Mouse (Mus musculus): ENCODE results near the gene Olfr904. TPM values are rescaled to one million over a fixed set of nuclear protein-coding genes. Genes with fewer than 3 reads are reported as not detected.
"Not testable (repeated sequence)": the region's sequence is repeated elsewhere in the genome, so short reads cannot be mapped to it uniquely, and the experiment has no call there.

Olfr904 gene
- not detected in 2 replicates for polyA plus RNA-seq (2015; fragmentation: Nextera tagmentation; extraction: Ambion mirVana)

- no peak within 1 kb of the TSS for H3K4me3 ChIP-seq (replicated peaks)
- no peaks in the 10 kb centered on the region for H3K36me3 ChIP-seq
- ATAC-seq (ENCODE audit: insufficient number of reproducible peaks, low FRiP score, low TSS enrichment, low read depth): no peak
- H3K4me1 ChIP-seq: no peaks in the 10 kb centered on the region
- no peak within 1 kb of the TSS for H3K4me2 ChIP-seq (replicated peaks)
- no peaks in the 10 kb centered on the region for H3K9me3 ChIP-seq (replicated peaks)
- H3K27me3 ChIP-seq: no peaks in the 10 kb centered on the region
- no peak within 1 kb of the TSS for H3K9ac ChIP-seq
- H3K27ac ChIP-seq (replicated peaks): no peak within 1 kb of the TSS
Measured at GRCm38 (mm10) chr9:38462844-38463243, at the start of gene Olfr904. Gene Olfr904 (plus strand): TSS chr9:38463144.

- not testable (repeated sequence) for H3K27ac ChIP-seq (replicated peaks); H3K4me3 ChIP-seq (replicated peaks); H3K27me3 ChIP-seq; H3K4me2 ChIP-seq (replicated peaks); ATAC-seq (ENCODE audit: insufficient number of reproducible peaks, low FRiP score, low TSS enrichment, low read depth); H3K4me1 ChIP-seq; H3K36me3 ChIP-seq; H3K9ac ChIP-seq; H3K9me3 ChIP-seq (replicated peaks)
- 89% methylated on average over 14 of the region's 14 CpGs for WGBS
Measured at GRCm38 (mm10) chr9:38413502-38413901, 49.4 kb upstream of the Olfr904 start.

- ATAC-seq (ENCODE audit: insufficient number of reproducible peaks, low FRiP score, low TSS enrichment, low read depth): no peak
- no peak overlapping the region for H3K4me3 ChIP-seq (replicated peaks)
- H3K36me3 ChIP-seq: no peaks in the 10 kb centered on the region
- H3K9ac ChIP-seq: no peak overlapping the region
- no peak overlapping the region for H3K4me2 ChIP-seq (replicated peaks)
- H3K27ac ChIP-seq (replicated peaks): no peak overlapping the region
- H3K27me3 ChIP-seq: no peaks in the 10 kb centered on the region
- no peaks in the 10 kb centered on the region for H3K4me1 ChIP-seq
- no peaks in the 10 kb centered on the region for H3K9me3 ChIP-seq (replicated peaks)
Measured at GRCm38 (mm10) chr9:38423801-38424200, 39.1 kb upstream of the Olfr904 start.

- Histone ChIP-seq H3K9me3 (replicated peaks) (no peaks in the 10 kb centered on the region), H3K36me3 (no peaks in the 10 kb centered on the region), H3K4me1 (no peaks in the 10 kb centered on the region), H3K27me3 (no peaks in the 10 kb centered on the region), H3K9ac (no peak overlapping the region), H3K27ac (replicated peaks) (no peak overlapping the region), H3K4me2 (replicated peaks) (no peak overlapping the region), H3K4me3 (replicated peaks) (no peak overlapping the region)
- 49% methylated on average over 1 of the region's 1 CpGs for WGBS
- ATAC-seq (ENCODE audit: insufficient number of reproducible peaks, low FRiP score, low TSS enrichment, low read depth): no peak
Measured at GRCm38 (mm10) chr9:38427026-38427425, 35.9 kb upstream of the Olfr904 start.

- no peak within 1 kb of the TSS for H3K27ac ChIP-seq (replicated peaks)
- WGBS: 85% methylated on average over 1 of the region's 1 CpGs
- no peak for ATAC-seq (ENCODE audit: insufficient number of reproducible peaks, low FRiP score, low TSS enrichment, low read depth)
- no peaks in the 10 kb centered on the region for H3K4me1 ChIP-seq
- no peaks in the 10 kb centered on the region for H3K9me3 ChIP-seq (replicated peaks)
- no peak within 1 kb of the TSS for H3K9ac ChIP-seq
- no peak within 1 kb of the TSS for H3K4me3 ChIP-seq (replicated peaks)
- H3K27me3 ChIP-seq: no peaks in the 10 kb centered on the region
- H3K36me3 ChIP-seq: no peaks in the 10 kb centered on the region
- H3K4me2 ChIP-seq (replicated peaks): no peak within 1 kb of the TSS
Measured at GRCm38 (mm10) chr9:38429155-38429554, 33.8 kb upstream of the Olfr904 start, which contains the start of gene Olfr901. Gene Olfr901 (plus strand): TSS chr9:38429455.

GRCm38 (mm10) chr9:38447352-38447751, 15.6 kb upstream of the Olfr904 start, which contains the start of gene Olfr902:
Gene Olfr902 (plus strand): TSS chr9:38447652.
- no peak within 1 kb of the TSS for H3K27ac ChIP-seq (replicated peaks)
- H3K4me3 ChIP-seq (replicated peaks): no peak within 1 kb of the TSS
- H3K27me3 ChIP-seq: no peaks in the 10 kb centered on the region
- no peaks in the 10 kb centered on the region for H3K4me1 ChIP-seq
- WGBS: 82% methylated on average over 5 of the region's 5 CpGs
- no peak for ATAC-seq (ENCODE audit: insufficient number of reproducible peaks, low FRiP score, low TSS enrichment, low read depth)
- H3K36me3 ChIP-seq: no peaks in the 10 kb centered on the region
- no peak within 1 kb of the TSS for H3K9ac ChIP-seq
- no peak within 1 kb of the TSS for H3K4me2 ChIP-seq (replicated peaks)
- H3K9me3 ChIP-seq (replicated peaks): no peaks in the 10 kb centered on the region

GRCm38 (mm10) chr9:38470807-38471206, 7.9 kb downstream of the Olfr904 start, which contains the start of gene Olfr905:
Gene Olfr905 (plus strand): TSS chr9:38471107.
- no peaks in the 10 kb centered on the region for H3K27me3 ChIP-seq
- H3K9ac ChIP-seq: no peak within 1 kb of the TSS
- no peaks in the 10 kb centered on the region for H3K4me1 ChIP-seq
- H3K9me3 ChIP-seq (replicated peaks): no peaks in the 10 kb centered on the region
- no peaks in the 10 kb centered on the region for H3K36me3 ChIP-seq
- H3K27ac ChIP-seq (replicated peaks): no peak within 1 kb of the TSS
- ATAC-seq (ENCODE audit: insufficient number of reproducible peaks, low FRiP score, low TSS enrichment, low read depth): no peak
- no peak within 1 kb of the TSS for H3K4me3 ChIP-seq (replicated peaks)
- H3K4me2 ChIP-seq (replicated peaks): no peak within 1 kb of the TSS

- no peaks in the 10 kb centered on the region for H3K36me3 ChIP-seq
- H3K27me3 ChIP-seq: no peaks in the 10 kb centered on the region
- 81% methylated on average over 3 of the region's 3 CpGs for WGBS
- no peak within 1 kb of the TSS for H3K27ac ChIP-seq (replicated peaks)
- H3K9ac ChIP-seq: no peak within 1 kb of the TSS
- no peak for ATAC-seq (ENCODE audit: insufficient number of reproducible peaks, low FRiP score, low TSS enrichment, low read depth)
- no peaks in the 10 kb centered on the region for H3K4me1 ChIP-seq
- no peaks in the 10 kb centered on the region for H3K9me3 ChIP-seq (replicated peaks)
- no peak within 1 kb of the TSS for H3K4me3 ChIP-seq (replicated peaks)
- no peak within 1 kb of the TSS for H3K4me2 ChIP-seq (replicated peaks)
Measured at GRCm38 (mm10) chr9:38486785-38487184, 23.8 kb downstream of the Olfr904 start, which contains the start of gene Olfr906. Gene Olfr906 (plus strand): TSS chr9:38487085.

GRCm38 (mm10) chr9:38495501-38495900, 32.6 kb downstream of the Olfr904 start, which contains the start of gene Olfr907:
Gene Olfr907 (plus strand): TSS chr9:38495801.
- Histone ChIP-seq H3K4me2 (replicated peaks) (no peak within 1 kb of the TSS), H3K4me1 (no peaks in the 10 kb centered on the region), H3K27me3 (no peaks in the 10 kb centered on the region), H3K9ac (no peak within 1 kb of the TSS), H3K4me3 (replicated peaks) (no peak within 1 kb of the TSS), H3K36me3 (no peaks in the 10 kb centered on the region), H3K9me3 (replicated peaks) (no peaks in the 10 kb centered on the region), H3K27ac (replicated peaks) (no peak within 1 kb of the TSS)
- ATAC-seq (ENCODE audit: insufficient number of reproducible peaks, low FRiP score, low TSS enrichment, low read depth): no peak
- WGBS: 68% methylated on average over 2 of the region's 2 CpGs

GRCm38 (mm10) chr9:38512353-38512752, 49.4 kb downstream of the Olfr904 start:
- H3K9ac ChIP-seq: no peak overlapping the region
- H3K4me1 ChIP-seq: no peaks in the 10 kb centered on the region
- H3K9me3 ChIP-seq (replicated peaks): no peaks in the 10 kb centered on the region
- WGBS: 67% methylated on average over 2 of the region's 2 CpGs
- H3K27me3 ChIP-seq: no peaks in the 10 kb centered on the region
- no peak overlapping the region for H3K4me3 ChIP-seq (replicated peaks)
- no peak overlapping the region for H3K27ac ChIP-seq (replicated peaks)
- no peak; the same call in 1 of the 2 replicates for ATAC-seq (ENCODE audit: insufficient number of reproducible peaks, low FRiP score, low TSS enrichment, low read depth)
- H3K36me3 ChIP-seq: no peaks in the 10 kb centered on the region
- H3K4me2 ChIP-seq (replicated peaks): no peak overlapping the region
